Mouse (Mus musculus) liver, adult 2 months (tissue): ENCODE results near the gene Nkx2-3.

Source experiments
- CTCF ChIP-seq: fragments of 200-500 bp; IDR thresholded peaks from 2 replicates; pipeline ENCODE4 v1.5.1; 2011; ENCODE audit warnings: low read depth, low read length, control low read depth
- POLR2A ChIP-seq: fragments of 200-500 bp; IDR thresholded peaks from 2 replicates; pipeline ENCODE4 v1.6.1; 2011; ENCODE audit warnings: low read length, control low read depth; ENCODE audit not compliant: insufficient read depth; ENCODE audit errors: extremely low read depth

GRCm38 (mm10) chr19:43596981-43597380 is 15.1 kb upstream of the Nkx2-3 start:
- no peak for TF ChIP-seq CTCF
- TF ChIP-seq POLR2A = no peak
